Mouse (Mus musculus) regulatory T cell (primary cell): ENCODE results near the gene Pik3r5.

Experiments used
- in situ Hi-C: fragments of 300-600 bp; cut with MboI, MseI; formaldehyde crosslinking; loops from one replicate; pipeline ENCODE4 v1.15.1; 2025; ENCODE audit warnings: high pct_unique_total_duplicates

The Pik3r5 gene

GRCm38 (mm10) chr11:68519362-68519761 lies 87.4 kb downstream of the Pik3r5 start:
- in situ Hi-C loops = no loop called here

- in situ Hi-C loops = no loop called here
Measured at GRCm38 (mm10) chr11:68519815-68520214, 87.9 kb downstream of the Pik3r5 start.

- in situ Hi-C loops = no loop called here
Measured at GRCm38 (mm10) chr11:68520439-68520838, 88.5 kb downstream of the Pik3r5 start.

- in situ Hi-C loops = no loop called here
Measured at GRCm38 (mm10) chr11:68521352-68521751, 89.4 kb downstream of the Pik3r5 start.

GRCm38 (mm10) chr11:68526441-68526840 lies 94.5 kb downstream of the Pik3r5 start:
- in situ Hi-C loops = no loop called here

GRCm38 (mm10) chr11:68531066-68531806 lies 99.3 kb downstream of the Pik3r5 start:
- in situ Hi-C loops = no loop called here

GRCm38 (mm10) chr11:68531941-68532535 lies 100.1 kb downstream of the Pik3r5 start:
- in situ Hi-C loops = no loop called here

GRCm38 (mm10) chr11:68532773-68533172 lies 100.9 kb downstream of the Pik3r5 start:
- in situ Hi-C loops = no loop called here

GRCm38 (mm10) chr11:68533971-68534475 lies 102.1 kb downstream of the Pik3r5 start:
- in situ Hi-C loops = no loop called here

- in situ Hi-C loops = no loop called here
Measured at GRCm38 (mm10) chr11:68536026-68536425, 104.1 kb downstream of the Pik3r5 start.

- in situ Hi-C loops = no loop called here
Measured at GRCm38 (mm10) chr11:68536465-68536864, 104.5 kb downstream of the Pik3r5 start.

GRCm38 (mm10) chr11:68539621-68540020 lies 107.7 kb downstream of the Pik3r5 start:
- in situ Hi-C loops = no loop called here

GRCm38 (mm10) chr11:68544554-68544953 lies 112.6 kb downstream of the Pik3r5 start:
- in situ Hi-C loops = no loop called here

GRCm38 (mm10) chr11:68545172-68545571 lies 113.3 kb downstream of the Pik3r5 start:
- in situ Hi-C loops = no loop called here

- in situ Hi-C loops = no loop called here
Measured at GRCm38 (mm10) chr11:68545682-68546222, 113.8 kb downstream of the Pik3r5 start.
